Mouse (Mus musculus) liver, embryonic 12.5 days (tissue): ENCODE measurements around the gene Acbd3. TPM values are rescaled to one million over a fixed set of nuclear protein-coding genes. Genes with fewer than 3 reads are reported as not detected.
A peak's percentile ranks its signal among the peaks of the same experiment; 100 is the strongest.

Experiments
- ATAC-seq: fragments of 200-750 bp; cut with Nextera tagmentation; 2 replicates; pipeline ENCODE4 v1.8.0; 2017; ENCODE audit warnings: moderate number of reproducible peaks, mild to moderate bottlenecking, moderate library complexity
- H3K27ac ChIP-seq: fragments of 300-500 bp; sonication (generic); 2 replicates; pipeline ENCODE4 v1.5.1; 2016; ENCODE audit warnings: mild to moderate bottlenecking
- H3K27me3 ChIP-seq: fragments of 300-500 bp; sonication (generic); replicated peaks from 2 replicates; pipeline ENCODE4 v1.6.1; 2016; ENCODE audit warnings: mild to moderate bottlenecking, moderate library complexity
- H3K36me3 ChIP-seq: fragments of 300-500 bp; sonication (generic); 2 replicates; pipeline ENCODE4 v1.6.1; 2016; ENCODE audit warnings: mild to moderate bottlenecking, moderate library complexity
- H3K4me1 ChIP-seq: fragments of 300-500 bp; sonication (generic); 2 replicates; pipeline ENCODE4 v1.6.1; 2016
- H3K4me2 ChIP-seq: fragments of 300-500 bp; sonication (generic); 2 replicates; pipeline ENCODE4 v1.6.1; 2016; ENCODE audit warnings: mild to moderate bottlenecking, moderate library complexity
- H3K4me3 ChIP-seq: fragments of 300-500 bp; sonication (generic); 2 replicates; pipeline ENCODE4 v1.5.1; 2016; ENCODE audit warnings: mild to moderate bottlenecking, moderate library complexity
- H3K9ac ChIP-seq: fragments of 300-500 bp; sonication (generic); 2 replicates; pipeline ENCODE4 v1.6.1; 2016; ENCODE audit warnings: mild to moderate bottlenecking, moderate library complexity
- H3K9me3 ChIP-seq: fragments of 300-500 bp; sonication (generic); replicated peaks from 2 replicates; pipeline ENCODE4 v1.6.1; 2016; ENCODE audit warnings: mild to moderate bottlenecking, moderate library complexity
- WGBS: fragments of 180-500 bp; shearing (Covaris S2); methylation state at CpG from one replicate; pipeline ENCODE4 v1.1.7; 2016; ENCODE audit not compliant: insufficient replicate concordance; 5-methylcytosine and 5-hydroxymethylcytosine counted together
- polyA plus RNA-seq: library from polyadenylated mRNA; unstranded; fragments of >200 nt; fragmentation: Nextera tagmentation; extraction: Ambion mirVana; gene quantifications from 2 replicates; pipeline ENCODE4 v1.2.1, GENCODE M21; 2016

Gene Acbd3
- polyA plus RNA-seq, 1 experiment from 2014 or later, result 13.9 TPM

DNA sequence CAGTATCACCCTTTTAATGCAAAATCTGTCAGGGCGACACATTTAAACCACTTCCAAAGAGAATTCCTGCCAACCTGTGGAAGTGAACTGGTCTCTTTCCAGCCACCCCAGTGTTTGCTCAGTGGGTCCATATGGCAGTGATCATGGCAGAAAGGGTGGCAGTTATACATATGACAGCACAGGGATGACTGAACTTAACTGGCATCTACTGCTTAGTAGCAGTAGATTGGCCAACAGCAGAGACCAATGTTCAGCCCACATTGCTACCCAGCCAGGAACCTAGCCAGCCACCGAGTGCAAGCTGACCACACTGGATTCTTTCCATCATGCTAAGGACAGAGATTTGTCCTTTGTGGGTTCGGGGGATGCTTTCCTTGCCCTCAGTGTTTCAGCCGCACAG lies 67.0 kb downstream of the Acbd3 start:
- Histone ChIP-seq H3K9me3 (no peaks in the 10 kb centered on the region; the same call in 1 of the 2 replicates), H3K4me1 (peaks cover 15% of the 10 kb centered on the region), H3K36me3 (no peaks in the 10 kb centered on the region), H3K4me2 (no peak overlapping the region), H3K27ac (no peak overlapping the region), H3K4me3 (no peak overlapping the region), H3K27me3 (peaks cover 32% of the 10 kb centered on the region; the same call in 1 of the 2 replicates), H3K9ac (no peak overlapping the region)
- no peak for ATAC-seq
- 72% methylated on average over 4 of the region's 4 CpGs for WGBS

DNA sequence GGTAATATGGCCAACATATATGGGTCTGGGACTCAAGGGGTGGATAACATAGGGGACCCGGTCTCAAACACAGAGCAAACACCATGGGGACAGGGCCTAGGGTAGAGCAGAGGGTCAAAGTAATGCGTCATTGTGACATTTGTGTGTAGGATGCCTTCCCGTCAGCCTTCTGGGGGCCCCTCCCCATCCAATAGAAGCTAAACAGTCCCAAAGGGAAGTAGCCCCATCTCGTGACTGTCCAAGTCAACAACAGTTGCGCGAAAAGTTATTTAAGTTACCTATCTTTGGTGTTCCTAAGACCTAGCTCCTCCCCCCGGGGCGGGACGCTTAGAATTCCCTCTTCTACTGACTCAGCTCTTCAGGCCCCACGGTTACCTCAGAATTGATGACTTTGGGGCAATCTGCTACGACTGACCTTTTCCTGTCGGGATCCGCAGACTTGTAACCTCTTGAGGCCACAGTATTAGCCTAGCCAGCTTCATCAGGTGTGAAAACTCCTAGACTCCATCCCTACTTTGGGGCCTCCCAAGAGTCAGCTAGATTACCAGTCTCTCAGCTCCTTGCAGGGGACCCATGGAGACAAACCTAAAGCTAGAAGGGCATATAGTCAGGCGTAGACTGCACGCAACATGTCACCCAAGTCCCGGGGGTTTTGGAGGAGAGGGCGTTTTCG lies 67.7 kb downstream of the Acbd3 start:
- H3K4me2 ChIP-seq, result peak overlapping the region; percentile 77
- ATAC-seq, result peak; percentile 66
- peak overlapping the region; percentile 46 for H3K4me3 ChIP-seq
- no peaks in the 10 kb centered on the region for H3K36me3 ChIP-seq
- H3K4me1 ChIP-seq, result peaks cover 15% of the 10 kb centered on the region
- no peak overlapping the region for H3K27ac ChIP-seq
- 11% methylated on average over 18 of the region's 18 CpGs for WGBS
- H3K9me3 ChIP-seq, result no peaks in the 10 kb centered on the region; the same call in 1 of the 2 replicates
- H3K27me3 ChIP-seq, result peaks cover 32% of the 10 kb centered on the region; the same call in 1 of the 2 replicates
- peak overlapping the region; percentile 12; the same call in 1 of the 2 replicates for H3K9ac ChIP-seq

DNA sequence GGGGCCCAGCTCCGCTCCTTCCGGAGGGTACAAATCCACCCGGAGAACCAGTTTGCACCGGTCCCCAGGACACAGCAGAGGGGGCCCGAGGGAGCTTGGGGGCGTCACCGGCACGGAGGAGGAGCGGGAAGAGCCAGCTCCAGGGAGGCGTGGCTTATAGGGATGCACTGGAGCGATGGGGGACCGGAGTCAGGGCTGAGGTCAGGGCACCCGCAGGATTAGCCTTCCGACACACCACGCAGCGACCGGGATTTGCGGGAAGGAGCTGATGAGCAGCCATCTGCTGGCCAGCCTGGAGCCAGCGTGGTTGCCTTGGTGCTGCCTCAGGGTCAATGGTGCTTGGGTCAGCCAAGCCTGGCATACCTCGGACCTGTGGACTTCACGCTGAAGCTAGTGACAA lies 68.3 kb downstream of the Acbd3 start:
- no peaks in the 10 kb centered on the region for H3K36me3 ChIP-seq
- peak overlapping the region; percentile 77 for H3K4me2 ChIP-seq
- H3K9me3 ChIP-seq, result no peaks in the 10 kb centered on the region; the same call in 1 of the 2 replicates
- H3K4me1 ChIP-seq, result peaks cover 15% of the 10 kb centered on the region
- H3K27me3 ChIP-seq, result peaks cover 32% of the 10 kb centered on the region; the same call in 1 of the 2 replicates
- no peak overlapping the region for H3K27ac ChIP-seq
- WGBS, result 4% methylated on average over 21 of the region's 21 CpGs
- ATAC-seq, result peak; percentile 63
- peak overlapping the region; percentile 12; the same call in 1 of the 2 replicates for H3K9ac ChIP-seq
- H3K4me3 ChIP-seq, result peak overlapping the region; percentile 46

DNA sequence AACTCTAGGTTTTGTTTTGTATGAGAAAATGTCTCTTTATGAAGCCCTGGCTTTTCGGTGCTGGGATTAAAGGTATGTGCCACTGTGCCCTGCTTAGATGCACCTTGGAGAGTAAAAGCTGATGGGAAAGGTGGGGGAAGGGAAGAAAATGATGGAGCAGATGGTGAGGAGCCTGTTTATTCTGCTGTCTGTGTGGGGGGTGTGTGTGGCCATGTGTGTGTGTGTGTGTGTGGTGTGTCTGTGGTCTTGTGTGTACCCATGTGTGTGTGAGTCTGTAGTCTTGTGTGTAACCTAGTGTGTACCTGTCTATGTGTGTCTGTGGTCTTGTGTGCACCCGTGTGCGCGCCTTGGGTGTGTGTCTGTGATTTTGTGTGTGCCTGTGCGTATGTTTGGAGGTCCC lies 72.8 kb downstream of the Acbd3 start:
- WGBS, result 84% methylated on average over 5 of the region's 5 CpGs
- Histone ChIP-seq H3K9me3 (no peaks in the 10 kb centered on the region), H3K36me3 (peaks cover 36% of the 10 kb centered on the region), H3K4me2 (no peak overlapping the region), H3K4me3 (no peak overlapping the region), H3K27ac (no peak overlapping the region), H3K4me1 (peaks cover 11% of the 10 kb centered on the region), H3K9ac (no peak overlapping the region), H3K27me3 (peaks cover 21% of the 10 kb centered on the region; the same call in 1 of the 2 replicates)
- no peak for ATAC-seq

DNA sequence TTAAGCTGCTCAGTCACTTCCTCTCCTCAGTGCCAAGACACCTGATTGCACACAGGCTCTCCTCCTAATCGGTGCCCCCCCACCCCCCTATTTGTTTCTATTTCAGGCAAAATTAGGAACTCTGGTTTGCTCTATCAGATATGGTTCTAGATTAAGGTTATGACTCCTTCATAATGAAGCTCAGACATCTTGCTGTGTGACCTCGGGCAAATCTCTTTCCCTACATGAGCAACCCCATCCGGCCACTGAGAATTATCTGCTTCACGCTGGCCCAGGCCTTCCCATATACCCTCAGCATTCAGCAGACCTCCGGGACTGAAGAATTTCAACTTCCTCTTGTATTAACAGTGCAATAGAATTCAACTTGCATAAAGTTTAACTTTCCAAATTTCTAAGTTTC lies 73.4 kb downstream of the Acbd3 start:
- 49% methylated on average over 5 of the region's 5 CpGs for WGBS
- Histone ChIP-seq H3K27ac (no peak overlapping the region), H3K4me2 (no peak overlapping the region), H3K9ac (no peak overlapping the region), H3K36me3 (peaks cover 42% of the 10 kb centered on the region), H3K27me3 (peaks cover 15% of the 10 kb centered on the region; the same call in 1 of the 2 replicates), H3K4me1 (peaks cover 9% of the 10 kb centered on the region), H3K9me3 (no peaks in the 10 kb centered on the region), H3K4me3 (no peak overlapping the region)
- no peak for ATAC-seq

DNA sequence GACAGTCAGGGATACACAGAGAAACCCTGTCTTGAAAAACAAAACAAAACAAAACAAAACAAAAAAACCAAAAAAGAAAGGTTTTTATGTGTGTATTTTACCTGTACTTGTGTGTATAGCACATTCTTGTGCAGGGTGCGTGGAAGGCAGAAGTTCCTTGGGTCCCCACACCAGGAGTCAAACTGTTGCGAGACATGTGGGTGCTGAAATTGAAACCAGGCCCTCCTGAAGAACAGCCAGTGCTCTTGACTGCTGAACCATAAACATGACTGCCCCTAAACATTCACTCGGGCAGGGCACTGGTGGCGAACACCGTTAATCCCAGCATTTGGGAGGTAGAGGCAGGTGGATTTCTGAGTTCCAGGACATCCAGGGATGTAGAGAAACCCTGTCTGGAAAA lies 74.2 kb downstream of the Acbd3 start:
- Histone ChIP-seq H3K4me3 (no peak overlapping the region), H3K4me2 (no peak overlapping the region), H3K9me3 (no peaks in the 10 kb centered on the region), H3K4me1 (peaks cover 14% of the 10 kb centered on the region), H3K27ac (no peak overlapping the region), H3K9ac (no peak overlapping the region), H3K36me3 (peaks cover 49% of the 10 kb centered on the region), H3K27me3 (0 out of 2 replicates have a peak, but pooled peaks cover 11% of the 10 kb centered on the region)
- ATAC-seq, result no peak
- WGBS, result 91% methylated on average over 5 of the region's 5 CpGs

DNA sequence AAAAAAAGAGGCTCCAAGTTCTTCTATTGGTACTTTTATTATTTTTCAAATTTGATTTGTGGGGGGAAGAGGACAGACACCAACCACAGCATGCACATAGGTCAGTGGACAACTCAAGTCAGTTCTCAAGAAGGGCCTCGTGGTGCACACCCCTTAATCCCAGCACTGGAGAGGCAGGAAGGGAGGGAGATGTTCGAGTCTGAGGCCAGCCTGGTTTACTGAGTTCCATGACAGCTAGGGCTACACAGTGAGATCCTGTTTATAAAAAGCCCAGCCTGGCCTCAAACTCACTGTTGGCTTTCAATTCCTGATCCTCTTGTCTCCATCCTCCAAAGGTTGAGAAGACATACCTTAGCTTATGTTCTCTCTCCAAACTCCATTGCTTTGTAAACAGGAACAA lies 75.0 kb downstream of the Acbd3 start:
- Histone ChIP-seq H3K4me2 (no peak overlapping the region), H3K27ac (no peak overlapping the region), H3K4me1 (peaks cover 22% of the 10 kb centered on the region), H3K9ac (no peak overlapping the region), H3K27me3 (0 out of 2 replicates have a peak, but pooled peaks cover 5% of the 10 kb centered on the region), H3K9me3 (no peaks in the 10 kb centered on the region), H3K4me3 (no peak overlapping the region), H3K36me3 (peaks cover 57% of the 10 kb centered on the region)
- WGBS, result 64% methylated on average over 2 of the region's 2 CpGs
- no peak for ATAC-seq

DNA sequence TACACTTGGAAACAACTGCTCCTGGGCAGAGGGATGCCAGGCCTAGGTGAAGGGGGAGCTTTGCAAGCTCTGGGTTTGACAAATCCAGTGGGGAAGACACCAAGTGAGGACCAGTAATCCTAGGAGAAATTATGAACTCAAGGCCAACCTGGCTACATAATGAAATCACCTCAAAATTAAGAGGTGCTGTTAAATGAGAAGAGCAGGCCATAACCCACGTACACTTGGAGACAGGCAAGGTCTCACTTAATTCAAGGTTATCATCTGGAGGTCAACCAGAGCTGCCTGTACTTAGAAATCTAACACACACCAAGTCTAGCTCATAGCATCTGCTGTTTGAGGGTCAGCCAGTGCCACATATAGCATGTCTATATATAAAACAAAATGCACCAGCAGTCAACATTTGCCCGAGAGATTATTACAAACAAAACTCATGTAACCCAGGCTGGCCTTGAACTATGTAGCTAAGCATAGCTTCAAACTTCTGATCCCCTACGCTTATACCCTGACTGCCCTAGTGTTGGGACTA lies 75.7 kb downstream of the Acbd3 start:
- no peak overlapping the region for H3K4me2 ChIP-seq
- ATAC-seq, result no peak
- H3K4me3 ChIP-seq, result no peak overlapping the region
- peaks cover 25% of the 10 kb centered on the region for H3K4me1 ChIP-seq
- H3K27ac ChIP-seq, result no peak overlapping the region
- no peak overlapping the region for H3K9ac ChIP-seq
- peaks cover 64% of the 10 kb centered on the region for H3K36me3 ChIP-seq
- 0 out of 2 replicates have a peak, but pooled peaks cover 5% of the 10 kb centered on the region for H3K27me3 ChIP-seq
- 87% methylated on average over 3 of the region's 3 CpGs for WGBS
- H3K9me3 ChIP-seq, result no peaks in the 10 kb centered on the region

Other genes starting within 250 kb of the Acbd3 start
- 0.07 and 0.28 TPM in 2 replicates for gene Stum, start 242.5 kb upstream of the Acbd3 start, polyA plus RNA-seq
- gene Parp1, start 157.1 kb upstream of the Acbd3 start, polyA plus RNA-seq, result 111 and 115 TPM in 2 replicates
- 17.5 and 18.9 TPM in 2 replicates for gene Lin9, start 84.9 kb upstream of the Acbd3 start, polyA plus RNA-seq
- gene Mixl1, start 29.0 kb upstream of the Acbd3 start, polyA plus RNA-seq, result 1.0 and 1.1 TPM in 2 replicates
- gene H3f3a, start 87.9 kb downstream of the Acbd3 start, polyA plus RNA-seq, result 1,997 and 2,057 TPM in 2 replicates
- gene Sde2, start 125.1 kb downstream of the Acbd3 start, polyA plus RNA-seq, result 39.2 and 39.4 TPM in 2 replicates
- gene Lefty2, start 167.1 kb downstream of the Acbd3 start, polyA plus RNA-seq, result not detected in 2 replicates
- gene Pycr2, start 178.2 kb downstream of the Acbd3 start, polyA plus RNA-seq, result 146 and 150 TPM in 2 replicates
- 4.7 and 7.1 TPM in 2 replicates for gene Lefty1, start 209.0 kb downstream of the Acbd3 start, polyA plus RNA-seq
- 6.5 and 6.6 TPM in 2 replicates for gene Tmem63a, start 216.3 kb downstream of the Acbd3 start, polyA plus RNA-seq